Mouse (Mus musculus): ENCODE results near the gene Pprc1. TPM values are rescaled to one million over a fixed set of nuclear protein-coding genes. Genes with fewer than 3 reads are reported as not detected.
A peak's percentile ranks its signal among the peaks of the same experiment; 100 is the strongest.

The Pprc1 gene
- polyA plus RNA-seq, 2 experiments from 2014 or later: 13.5 to 17.5 TPM

DNA sequence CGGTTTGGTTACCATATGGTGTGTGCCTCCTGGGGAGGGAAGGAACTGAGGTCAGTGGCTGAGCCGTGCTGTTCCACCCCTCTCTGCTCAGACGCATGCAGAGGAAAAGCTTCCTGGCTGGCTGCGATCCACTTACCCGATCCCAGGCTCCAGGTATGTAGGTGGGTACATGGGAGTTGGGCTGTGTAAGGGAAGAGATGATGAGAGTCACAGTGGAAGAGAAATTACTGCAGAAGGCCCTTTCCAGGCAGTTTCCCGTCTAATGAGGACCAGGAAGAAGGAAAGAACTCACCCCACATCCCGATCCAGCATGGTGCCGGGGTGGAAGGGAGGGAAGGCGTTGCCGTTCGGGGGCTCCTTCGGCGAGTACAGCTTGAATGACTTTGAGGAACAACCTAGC is 8.7 kb upstream of the Pprc1 start:
- ATAC-seq: no peak

- no peak for ATAC-seq
Observed at GRCm38 (mm10) chr19:46036477-46037242, 8.0 kb upstream of the Pprc1 start.

- ATAC-seq: peak; percentile 44
Observed at GRCm38 (mm10) chr19:46037243-46037924, 7.3 kb upstream of the Pprc1 start.

- no peak for ATAC-seq
Observed at GRCm38 (mm10) chr19:46037925-46038850, 6.5 kb upstream of the Pprc1 start.

DNA sequence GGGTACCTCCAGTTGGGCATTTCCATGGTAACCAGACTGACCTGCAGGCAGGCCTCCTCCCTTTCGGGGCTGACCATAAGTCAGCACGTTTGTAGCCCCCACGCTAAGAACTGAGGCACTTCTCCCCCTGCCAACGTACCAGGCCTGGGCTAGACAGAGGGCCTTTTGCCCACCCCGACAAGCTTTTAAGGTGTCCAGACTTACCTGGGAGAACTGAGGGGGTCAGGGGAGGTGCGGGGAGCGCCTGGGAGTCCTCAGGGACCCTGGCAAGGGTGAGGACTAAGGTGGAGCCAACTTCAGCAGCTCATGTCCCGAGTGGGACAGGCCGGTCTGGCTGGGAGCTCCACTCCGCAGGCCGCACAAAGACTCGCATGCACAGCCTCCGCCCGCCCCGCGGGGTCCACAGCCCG is 5.8 kb upstream of the Pprc1 start:
- no peak for ATAC-seq

DNA sequence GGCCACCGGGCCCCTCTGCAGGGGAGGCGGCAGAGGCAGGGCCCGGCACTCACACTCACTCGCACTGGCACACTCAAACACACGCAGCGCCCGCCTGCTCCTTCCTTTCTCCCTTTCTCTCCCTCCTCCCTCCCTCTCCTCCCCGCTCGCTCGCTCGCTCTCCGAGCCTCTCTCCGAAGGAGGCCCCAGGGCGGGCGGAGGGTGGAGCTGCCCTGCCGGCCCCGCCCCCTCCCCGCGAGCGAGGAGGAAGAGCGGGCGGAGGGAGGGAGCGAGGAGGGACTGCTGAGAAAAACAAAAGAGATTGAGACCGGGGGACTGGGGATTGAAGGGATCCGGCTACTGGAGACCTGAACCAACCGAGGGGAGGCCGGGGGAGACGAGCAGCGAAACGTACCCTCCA is 5.2 kb upstream of the Pprc1 start:
- peak; percentile 60 for ATAC-seq

DNA sequence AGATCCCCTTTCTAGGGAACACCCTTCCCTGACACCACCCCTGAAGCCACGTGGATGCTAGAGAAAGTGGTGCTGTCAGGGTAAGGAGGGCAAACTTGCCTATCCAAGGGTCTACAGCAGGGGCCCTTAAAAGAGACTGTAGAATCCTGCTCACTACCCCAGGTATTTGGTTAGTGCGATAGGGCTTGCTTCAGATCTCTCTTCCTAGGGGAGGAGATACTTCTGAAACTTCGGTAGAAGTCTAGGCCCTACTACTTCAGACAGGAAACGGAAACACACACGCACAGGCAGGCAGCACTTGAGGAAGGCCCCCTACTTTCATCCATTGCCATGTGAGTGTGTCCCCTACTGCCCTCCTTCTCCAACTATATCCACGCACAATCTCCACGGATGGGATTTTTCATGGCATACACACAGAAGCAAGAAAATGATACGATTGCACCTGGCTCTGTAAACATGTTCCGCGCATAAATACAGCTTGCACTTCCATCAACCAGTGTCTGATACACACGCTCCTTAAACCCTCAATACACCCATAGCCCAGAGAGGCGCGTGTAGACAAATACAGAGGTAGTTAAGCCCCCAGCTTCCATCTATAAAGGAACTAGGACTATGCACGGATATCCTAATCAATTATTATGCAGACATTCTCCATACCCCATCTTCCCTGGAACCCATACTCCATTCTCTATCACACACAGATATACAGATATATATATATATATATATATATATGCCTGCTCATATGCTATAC is 4.4 kb upstream of the Pprc1 start:
- ATAC-seq: peak; percentile 63

- ATAC-seq: no peak
Observed at GRCm38 (mm10) chr19:46041299-46041932, 3.3 kb upstream of the Pprc1 start.

DNA sequence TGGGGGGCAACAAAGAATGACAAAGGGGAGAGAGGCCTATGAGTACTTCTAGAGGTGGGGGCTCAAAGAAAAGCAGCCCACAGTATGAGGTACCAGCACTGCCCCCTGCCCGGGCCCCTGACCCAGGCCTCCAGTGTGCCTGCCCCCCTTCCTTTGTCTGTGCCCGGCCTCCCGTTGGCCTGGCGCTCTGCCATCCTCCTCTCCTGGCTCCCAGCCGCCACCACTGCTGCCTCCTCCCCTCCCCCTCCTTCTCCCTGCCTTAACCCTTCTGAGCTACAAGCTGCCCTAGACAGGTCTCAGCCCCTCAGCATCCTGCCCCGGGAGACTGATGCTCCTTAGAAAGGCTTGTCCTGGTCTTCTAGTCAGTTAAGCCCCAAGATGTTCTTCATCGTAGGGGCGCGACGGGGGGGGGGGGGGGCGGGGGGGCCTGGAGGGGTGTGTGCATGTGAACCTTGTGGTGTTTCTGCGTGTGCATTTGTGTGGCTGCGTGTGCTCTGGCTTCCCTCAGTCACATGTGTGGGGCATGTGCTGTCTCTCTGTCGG is 2.7 kb upstream of the Pprc1 start:
- ATAC-seq: no peak

- ATAC-seq: no peak
Observed at GRCm38 (mm10) chr19:46042476-46043011, 2.1 kb upstream of the Pprc1 start.

- no peak for ATAC-seq
Observed at GRCm38 (mm10) chr19:46043380-46043779, 1.3 kb upstream of the Pprc1 start.

DNA sequence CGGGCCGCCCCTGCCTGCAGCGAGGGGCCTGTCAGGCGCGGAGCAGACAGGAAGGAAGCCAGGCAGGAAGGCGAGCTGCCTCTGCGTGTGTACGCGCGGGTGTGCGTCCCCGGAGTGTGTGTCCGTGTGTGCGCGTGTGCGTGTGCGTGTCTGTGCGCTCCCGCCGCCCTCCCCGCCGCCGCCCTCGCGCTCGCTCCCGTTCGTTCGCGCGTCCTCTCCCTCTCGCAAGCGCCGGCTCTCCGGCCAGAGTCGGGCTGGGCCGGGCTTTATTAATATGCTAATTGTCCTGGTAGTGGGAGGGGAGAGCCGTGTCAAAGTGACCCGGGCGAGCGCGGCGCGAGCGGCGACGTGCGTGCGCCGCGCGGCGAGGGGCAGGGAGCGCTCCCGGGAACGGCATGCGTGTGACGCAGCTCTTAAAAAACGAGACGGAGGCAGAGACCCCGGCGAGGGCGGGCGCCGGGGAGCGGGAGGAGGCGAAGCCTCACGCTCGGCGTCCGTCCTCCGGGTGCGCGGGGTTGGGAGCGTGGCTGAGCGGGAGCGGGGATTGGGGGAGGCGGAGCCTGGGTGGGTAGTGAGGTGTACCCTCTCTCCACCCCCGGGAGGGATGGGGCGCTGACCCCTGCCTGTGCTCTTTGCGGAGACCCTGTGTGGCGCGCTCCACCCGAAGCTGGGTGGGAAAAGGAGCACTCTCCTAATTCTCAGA is 458 bp downstream of the Pprc1 start, which contains the start of gene Ldb1:
Ldb1 (minus strand) TSS at position 222 of the 703 bp plus-strand sequence.
- ATAC-seq: peak; percentile 62

DNA sequence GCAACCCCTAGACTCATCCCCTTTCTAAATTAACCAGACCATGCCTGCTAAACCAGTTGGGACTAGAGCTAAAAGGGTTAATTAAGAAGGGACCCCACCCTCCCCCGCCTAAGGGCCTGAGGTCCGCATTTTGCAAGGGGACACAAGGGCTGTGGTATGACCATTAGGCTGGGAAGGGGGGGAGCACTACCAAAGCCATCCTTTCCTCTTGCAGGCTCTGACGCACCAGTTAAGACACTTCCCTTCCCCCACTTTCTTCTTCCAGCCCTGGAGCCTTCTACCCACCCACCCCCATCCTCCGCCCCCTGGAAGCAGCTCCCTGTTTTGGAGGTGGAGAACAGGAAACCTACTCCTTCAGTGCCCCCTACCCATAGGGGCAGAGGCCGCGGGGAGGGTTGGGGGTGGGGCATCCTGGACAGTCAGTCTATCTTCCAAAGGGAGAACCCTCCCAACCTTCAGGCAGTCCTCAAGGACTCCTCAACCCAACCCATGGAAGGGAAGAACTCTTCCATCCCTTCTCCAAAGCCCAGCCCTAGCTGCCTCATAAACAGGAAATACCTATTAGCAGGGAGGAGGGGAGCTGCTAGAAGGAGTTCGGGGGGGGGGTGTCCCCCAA is 1.1 kb downstream of the Pprc1 start:
- ATAC-seq: no peak

DNA sequence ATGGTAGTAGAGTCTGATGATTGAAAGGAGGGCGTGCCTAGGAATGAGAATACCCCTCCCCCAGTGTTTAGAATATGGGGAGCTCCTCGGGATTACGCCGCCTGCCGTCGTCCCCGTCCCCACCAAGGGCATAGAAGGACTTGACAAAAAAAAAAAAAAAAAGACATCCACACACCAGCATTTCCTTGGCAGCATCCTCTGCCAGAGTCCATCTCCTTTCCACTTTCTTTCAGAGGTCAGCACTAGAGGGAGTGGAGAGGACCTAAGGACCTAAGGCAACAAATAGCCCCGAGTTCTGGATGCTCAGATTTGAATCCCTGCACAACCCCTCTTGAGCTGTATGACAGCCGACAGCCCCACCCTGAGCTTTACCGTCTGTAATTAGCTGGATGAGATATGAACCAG is 1.9 kb downstream of the Pprc1 start:
- no peak for ATAC-seq

- ATAC-seq: no peak
Observed at GRCm38 (mm10) chr19:46047426-46047825, 2.7 kb downstream of the Pprc1 start.

DNA sequence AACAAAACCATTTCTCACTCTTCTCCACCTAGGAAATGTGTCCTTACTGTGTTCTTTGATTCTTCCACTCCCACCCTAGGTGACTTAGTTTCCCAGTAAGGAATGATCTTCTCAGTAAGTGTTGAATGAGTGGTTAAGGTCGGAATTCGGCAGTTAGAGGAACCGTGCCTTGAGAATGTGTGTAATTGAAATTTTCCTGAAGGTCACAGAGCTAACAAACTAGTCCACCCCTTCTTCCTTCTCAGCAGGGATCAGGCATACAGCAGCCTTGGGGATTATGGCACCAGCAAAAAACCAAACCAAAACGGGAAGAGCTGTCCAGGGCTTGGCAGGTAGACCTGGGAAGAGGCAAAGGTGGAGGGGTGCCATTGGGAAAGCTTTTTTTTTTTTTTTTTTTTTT is 4.4 kb downstream of the Pprc1 start:
- ATAC-seq: no peak

- peak; percentile 55 for ATAC-seq
Observed at GRCm38 (mm10) chr19:46050462-46050861, 5.8 kb downstream of the Pprc1 start.

DNA sequence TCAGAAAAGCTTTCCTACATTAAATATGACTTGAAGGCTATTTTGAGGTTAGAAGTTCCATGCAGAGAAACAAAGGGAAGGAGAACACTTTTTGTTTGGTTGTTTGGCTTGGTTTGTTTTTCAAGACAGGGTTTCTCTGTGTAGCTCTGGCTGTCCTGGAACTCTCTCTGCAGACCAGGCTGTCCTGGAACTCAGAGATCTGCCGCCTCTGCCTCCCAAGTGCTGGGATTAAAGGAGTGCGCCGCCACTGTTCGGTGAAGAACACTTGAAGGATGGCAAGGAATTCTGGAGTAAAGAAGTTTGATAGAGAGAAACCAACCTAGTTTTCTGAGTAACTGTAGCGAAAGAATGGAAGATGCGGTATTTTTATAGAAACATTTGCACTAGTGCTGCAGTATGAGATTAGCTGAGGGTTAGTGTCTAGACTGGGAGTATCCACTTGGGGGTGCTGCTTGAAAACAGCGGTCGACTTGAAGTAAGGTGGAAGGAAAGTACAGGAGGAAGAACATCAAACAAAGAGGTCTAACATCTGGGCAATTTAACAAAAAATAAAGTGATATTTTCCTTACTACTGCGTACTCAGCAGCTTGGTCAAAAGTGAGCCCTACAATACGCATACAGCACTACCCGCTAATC is 11.2 kb downstream of the Pprc1 start:
- ATAC-seq: peak; percentile 70

GRCm38 (mm10) chr19:46056388-46056946 is 11.8 kb downstream of the Pprc1 start:
- peak; percentile 97 for ATAC-seq
